Mouse (Mus musculus) cerebellum, adult 11 months (tissue): ENCODE data around the gene Shd.
A peak's percentile ranks its signal among the peaks of the same experiment; 100 is the strongest.
"Not testable (repeated sequence)": the region's sequence is repeated elsewhere in the genome, so short reads cannot be mapped to it uniquely, and the experiment has no call there.

Experiments
- DNase-seq: peaks from one replicate; pipeline ENCODE4 v3.0.0; 2022

Shd gene

DNA sequence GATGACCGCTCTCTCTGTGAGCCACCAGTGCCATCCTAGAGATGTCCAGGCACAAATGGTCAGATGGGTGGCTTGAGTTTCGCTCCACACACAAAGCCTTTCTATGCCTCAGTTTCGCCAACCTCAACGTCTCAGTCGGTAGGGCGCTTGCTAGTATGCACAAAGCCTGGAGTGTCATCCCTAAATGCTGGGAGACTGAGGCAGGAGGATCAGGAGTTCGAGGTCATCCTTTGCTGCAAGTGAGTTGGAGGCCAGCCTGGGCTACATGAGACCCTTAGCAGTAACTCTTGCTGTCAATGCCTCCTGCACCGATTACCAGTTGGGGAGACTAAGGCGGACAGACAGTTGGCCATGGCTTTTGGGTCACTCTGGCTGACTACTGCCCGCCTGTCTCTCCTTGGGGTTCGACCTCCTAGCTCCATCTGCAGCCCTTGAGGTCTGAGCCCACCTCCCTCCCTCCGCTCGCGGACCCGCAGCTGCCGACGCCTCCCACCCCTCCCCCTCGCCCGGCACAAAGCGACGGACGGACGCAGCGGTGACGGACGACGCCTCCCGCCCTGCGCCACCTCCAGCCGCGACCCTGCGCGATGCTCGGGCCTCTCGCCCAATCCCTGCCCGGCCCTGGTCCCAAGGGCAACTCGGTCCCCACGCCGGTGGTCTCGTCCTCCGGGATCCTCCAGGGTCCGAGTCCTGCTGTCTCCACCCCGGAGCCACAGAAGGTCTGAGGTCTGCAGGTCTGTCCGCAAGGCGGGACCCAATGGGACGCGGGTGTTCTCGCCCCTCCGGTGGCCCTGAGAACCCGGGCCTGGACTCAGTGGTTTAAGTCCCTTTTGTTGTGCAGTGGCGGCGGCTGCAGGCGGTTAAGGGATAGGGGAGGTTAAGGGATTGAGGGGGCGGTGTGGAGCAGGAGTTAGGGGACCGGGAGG is at the start of gene Shd:
Gene Shd (plus strand): TSS at position 502 of the 926 bp plus-strand sequence.
- DNase-seq = peak; percentile 62

DNA sequence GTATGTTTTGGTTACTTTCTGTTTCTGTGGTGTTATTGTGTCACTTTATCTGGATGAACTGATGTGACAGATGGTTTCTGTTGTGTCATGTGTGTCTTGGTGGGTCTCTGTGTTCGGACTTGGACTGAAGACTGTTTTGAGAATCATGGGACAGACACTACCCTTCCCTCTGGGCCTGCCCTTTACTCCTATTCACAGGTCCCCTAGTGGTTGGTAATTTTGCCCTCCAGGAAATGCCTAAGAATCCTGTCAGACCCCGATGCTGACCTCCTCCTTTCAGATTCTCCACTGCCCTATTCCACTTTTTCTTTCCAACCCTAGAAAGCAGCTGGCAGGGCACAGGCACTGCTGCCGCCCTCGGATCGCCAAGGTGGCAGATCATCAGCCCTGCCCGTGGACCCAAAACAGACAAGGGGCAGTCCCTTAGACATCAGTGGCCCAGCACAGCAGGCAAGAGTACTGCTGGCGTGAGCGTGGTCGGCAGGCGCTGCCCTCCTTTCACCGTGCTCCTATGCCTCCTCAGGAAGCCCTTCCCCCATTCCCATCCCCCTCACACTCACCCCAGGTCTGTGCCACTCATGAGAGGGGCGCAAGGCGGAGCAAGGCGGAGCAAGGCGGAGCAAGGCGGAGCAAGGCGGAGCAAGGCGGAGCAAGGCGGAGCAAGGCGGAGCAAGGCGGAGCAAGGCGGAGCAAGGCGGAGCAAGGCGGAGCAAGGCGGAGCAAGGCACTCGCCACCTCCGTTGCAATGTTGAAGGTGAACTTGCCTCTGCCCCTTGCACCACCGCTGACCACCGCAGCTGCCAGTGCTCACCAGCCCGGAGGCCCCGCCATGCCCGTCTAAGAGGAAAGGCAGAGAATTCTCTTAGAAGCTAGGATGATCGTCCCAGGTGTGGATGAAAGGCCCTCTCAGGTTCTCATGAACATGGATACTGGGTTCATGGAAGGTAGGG is 38.4 kb upstream of the Shd start:
- DNase-seq = peak; percentile 66

DNA sequence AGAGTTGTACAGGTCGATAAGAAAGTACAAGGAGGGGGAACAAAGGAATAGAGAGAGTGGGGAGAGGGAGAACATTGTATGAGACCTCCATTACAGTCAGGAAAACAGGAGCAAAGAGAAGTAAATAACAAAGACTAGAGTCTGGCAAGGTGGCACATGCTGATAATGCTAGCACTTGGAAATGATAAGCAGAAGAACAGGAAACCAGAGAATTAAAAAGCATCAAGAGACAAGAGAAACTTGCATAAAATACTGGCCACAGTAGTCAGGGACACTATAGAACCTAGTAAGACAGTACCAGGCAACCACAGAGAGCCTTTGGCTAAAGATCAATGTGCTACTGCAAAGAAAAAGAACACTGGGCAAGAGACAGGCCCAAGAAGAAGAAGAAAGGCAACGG is 37.6 kb upstream of the Shd start:
- DNase-seq = no peak

DNA sequence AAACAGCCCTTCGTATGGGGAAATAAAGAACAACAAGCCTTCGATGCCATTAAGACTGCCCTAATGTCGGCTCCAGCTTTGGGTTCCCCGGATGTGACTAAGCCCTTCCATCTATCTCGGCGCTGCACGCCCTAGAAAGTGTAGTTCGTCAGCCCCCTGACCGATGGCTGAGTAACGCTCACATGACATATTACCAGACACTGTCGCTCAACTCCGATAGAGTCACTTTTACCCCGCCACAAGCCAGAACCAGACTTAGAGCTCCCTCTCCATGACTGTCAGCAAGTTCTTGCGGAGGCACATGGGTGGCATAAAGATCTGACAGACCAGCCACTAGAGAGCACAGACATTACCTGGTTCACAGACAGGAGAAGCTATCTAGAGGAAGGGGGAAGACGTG is 37.1 kb upstream of the Shd start:
- no peak for DNase-seq

DNA sequence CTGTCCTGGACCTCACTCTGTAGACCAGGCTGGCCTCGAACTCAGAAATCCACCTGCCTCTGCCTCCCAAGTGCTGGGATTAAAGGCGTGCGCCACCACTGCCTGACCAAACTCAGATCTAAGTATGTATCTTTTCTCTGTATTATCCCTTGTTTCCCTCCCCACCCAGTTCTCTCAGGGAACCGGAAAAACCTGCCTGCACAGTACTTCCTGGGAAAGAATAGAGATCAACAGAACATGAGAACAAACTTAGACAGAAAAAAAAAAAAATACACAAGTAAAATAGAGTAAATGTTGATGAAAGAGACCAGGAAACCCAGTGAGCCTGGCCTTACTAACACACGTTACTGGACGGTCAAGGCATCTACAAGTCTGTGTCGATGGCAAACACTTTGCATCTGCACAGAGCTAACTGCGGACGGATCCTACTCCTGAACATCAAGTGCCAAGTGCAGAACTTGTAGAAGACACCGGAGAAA is 25.8 kb upstream of the Shd start:
- not testable (repeated sequence) for DNase-seq

DNA sequence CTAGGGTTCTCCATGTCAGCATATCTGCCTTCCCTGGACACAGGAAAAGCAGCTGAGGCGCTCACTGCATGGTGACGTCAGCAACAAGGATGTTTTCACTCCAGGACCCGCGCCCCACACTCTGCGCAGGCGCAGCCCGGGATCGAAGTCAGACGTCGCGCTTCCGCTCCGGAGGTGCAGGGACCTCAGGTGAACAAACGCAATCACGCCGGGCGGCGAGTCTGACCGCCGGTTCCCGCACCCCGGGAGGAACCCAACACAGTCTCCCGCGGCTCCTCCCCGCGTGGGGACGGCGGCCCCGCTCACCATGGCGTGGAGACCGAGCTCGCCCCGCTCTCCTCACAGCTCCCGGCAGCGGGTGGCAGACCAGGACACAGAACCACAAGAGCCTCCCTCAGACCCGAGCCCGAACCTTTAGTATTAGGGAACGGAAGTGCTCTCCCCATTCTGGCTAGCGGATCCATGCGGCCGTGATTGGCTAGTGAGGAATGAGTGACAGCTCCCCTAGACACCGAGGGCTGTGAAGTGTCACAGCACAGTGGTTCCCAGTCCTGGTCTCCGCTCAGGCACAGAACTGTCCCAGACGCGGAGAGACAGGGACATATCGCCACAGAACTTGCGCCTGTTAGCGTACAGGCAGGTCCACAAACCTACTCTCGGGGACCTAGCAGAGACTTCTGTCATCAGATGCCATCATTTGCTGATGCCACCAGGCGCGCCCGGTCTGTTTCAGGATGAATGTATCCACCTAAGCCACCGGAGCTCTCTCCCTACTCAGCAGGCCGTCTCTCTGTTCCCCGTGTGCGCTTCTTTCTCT is 25.2 kb upstream of the Shd start:
- DNase-seq = peak; percentile 94

DNA sequence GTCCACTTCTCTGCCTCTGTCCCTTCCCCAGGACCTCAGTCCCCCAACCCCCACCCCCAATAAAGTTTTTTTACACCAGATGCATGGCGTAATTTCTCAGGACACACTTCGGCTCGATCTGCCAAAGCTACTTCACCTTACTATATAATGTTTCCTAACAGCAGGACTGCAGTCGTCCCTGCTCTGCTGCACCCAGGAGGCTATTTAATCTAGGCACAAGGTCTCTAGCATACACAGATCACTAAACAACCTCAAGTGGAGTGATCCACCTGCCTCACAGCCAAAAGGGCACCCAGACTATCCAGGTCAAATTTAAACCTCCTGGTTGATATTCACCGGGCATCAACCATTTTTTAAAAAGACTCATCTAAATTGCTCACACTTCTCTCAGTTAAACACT is 24.6 kb upstream of the Shd start:
- no peak for DNase-seq

DNA sequence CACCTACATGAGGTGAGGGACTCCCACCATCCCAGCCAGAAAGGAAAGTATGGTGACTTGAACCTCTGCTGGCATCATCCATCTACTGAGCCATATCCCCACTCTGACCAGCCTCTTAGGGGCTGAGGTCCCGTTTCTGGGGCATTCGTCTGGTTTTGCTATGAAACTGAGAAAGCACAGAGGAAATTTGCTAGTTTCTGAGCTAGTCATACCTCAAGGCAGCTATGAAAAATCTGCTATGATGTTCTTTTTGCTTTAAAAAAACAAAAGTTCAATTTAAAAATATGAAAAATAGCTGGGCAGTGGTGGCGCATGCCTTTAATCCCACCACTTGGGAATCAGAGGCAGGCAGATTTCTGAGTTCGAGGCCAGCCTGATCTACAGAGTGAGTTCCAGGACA is 21.6 kb upstream of the Shd start:
- no peak for DNase-seq

DNA sequence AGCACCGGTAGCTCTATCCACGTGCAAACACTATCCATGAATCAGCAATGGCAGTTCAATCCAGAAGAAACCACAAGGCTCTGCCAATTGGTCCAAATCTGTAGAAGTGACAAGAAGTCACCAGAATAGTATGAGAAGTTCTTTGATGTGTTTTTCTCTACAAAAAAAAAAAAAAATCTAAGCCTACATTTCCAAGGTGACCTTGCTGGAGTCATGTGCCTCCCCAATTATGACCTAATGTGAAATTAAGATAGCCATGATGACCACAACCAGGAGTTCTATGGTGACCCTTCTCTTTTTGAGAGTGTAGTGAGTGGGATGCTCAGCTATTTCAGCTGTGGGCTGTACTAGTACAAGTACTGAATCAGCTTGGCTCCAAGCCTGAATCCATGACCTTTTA is 20.9 kb upstream of the Shd start, which contains the start of gene Zfp119b:
Gene Zfp119b (minus strand): TSS at position 101 of the 400 bp plus-strand sequence.
- DNase-seq = no peak

DNA sequence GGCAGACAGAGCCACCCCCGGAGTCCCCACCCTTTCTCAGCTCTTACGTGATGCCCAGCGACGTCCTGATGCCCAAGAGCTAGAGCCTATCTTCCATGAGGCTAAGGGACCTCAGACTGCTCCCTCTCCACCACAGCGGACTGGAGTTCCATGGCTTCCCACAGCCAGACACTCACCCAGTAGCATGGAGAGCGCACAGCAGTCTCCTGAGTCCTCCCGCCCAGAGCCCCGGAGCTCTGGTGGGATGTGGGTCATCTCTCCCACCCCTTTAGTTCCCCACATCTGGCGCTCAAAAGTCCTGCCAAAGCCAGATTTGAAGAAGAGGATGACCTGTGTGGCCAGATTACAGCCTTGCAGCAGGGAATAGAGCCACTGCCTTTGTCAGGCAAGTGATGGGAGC is 19.7 kb upstream of the Shd start:
- DNase-seq = no peak

DNA sequence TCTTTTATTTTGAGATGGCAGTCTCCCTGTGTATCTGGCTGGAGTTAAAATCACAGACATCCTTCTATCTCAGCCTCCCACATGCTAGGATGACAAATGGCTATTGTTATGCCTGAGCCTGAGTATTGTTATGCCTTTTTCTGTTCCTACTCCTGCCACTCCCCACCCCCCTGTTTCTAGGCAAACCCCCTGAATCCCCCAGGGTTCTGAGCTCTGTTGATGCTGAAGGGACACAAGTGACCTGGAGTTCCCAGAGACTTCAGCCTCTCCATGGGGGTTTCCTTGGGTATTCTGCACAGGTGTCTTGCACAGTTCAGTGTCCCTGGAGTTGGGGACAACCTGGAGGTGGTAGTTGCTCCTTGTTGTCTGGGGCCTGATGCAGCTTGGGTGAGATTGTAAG is 18.2 kb upstream of the Shd start:
- peak; percentile 1 for DNase-seq

DNA sequence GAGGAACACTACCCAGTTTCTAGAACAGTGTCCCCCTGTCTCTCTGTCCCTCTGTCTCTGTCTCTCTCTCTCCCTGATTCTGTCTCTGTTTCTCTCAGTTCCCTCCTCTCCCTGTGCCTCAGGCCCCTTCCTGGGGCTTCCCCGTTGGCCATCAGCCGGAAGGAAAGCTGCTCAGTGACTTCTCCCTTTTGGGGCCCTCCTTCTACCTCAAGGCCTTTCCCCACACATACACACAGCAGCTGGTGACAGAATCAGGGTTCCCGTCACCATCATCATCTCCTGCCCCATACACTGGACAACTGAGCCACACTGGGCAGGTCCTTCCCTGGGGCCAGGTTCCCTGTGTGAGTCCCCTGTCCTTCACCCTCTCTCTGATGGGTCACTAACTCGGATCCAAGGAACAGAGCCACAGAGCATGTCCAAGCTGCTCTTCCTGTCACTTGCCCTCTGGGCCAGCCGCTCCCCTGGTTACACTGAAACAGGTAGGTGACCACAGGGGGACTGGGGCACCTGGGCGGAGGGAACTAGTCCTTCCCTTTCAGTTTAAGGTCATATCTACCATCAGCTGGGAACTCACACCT is 17.7 kb upstream of the Shd start, which contains the start of gene Ebi3:
Gene Ebi3 (plus strand): TSS at position 194 of the 581 bp plus-strand sequence.
- peak; percentile 5 for DNase-seq

DNA sequence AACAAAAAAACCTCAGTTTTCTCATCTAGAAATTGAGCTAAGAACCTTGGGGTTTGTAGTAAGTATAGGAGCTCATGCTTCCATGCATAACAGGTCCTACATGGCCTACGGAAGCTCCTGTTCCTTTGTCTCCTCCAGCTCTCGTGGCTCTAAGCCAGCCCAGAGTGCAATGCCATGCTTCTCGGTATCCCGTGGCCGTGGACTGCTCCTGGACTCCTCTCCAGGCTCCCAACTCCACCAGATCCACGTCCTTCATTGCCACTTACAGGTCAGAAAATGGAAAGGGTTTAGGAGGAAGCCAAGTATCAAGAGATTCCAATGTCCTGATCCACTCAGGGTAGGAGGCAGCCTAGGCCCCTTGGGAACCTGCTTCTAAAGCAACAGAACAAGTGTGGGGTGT is 16.5 kb upstream of the Shd start:
- DNase-seq = peak; percentile 5

DNA sequence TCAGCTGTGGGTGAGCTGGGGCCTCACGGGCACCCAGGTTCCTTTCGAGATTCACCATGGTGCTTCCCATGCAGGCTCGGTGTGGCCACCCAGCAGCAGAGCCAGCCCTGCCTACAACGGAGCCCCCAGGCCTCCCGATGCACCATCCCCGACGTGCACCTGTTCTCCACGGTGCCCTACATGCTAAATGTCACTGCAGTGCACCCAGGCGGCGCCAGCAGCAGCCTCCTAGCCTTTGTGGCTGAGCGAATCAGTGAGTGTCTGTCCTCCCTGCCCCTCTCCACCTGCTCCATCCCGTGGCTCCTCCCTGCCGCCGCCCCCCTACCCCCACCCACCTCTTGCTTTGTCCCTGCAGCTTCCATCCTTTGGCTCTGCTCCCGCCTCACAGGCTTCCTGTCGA is 16.0 kb upstream of the Shd start:
- DNase-seq = peak; percentile 13

DNA sequence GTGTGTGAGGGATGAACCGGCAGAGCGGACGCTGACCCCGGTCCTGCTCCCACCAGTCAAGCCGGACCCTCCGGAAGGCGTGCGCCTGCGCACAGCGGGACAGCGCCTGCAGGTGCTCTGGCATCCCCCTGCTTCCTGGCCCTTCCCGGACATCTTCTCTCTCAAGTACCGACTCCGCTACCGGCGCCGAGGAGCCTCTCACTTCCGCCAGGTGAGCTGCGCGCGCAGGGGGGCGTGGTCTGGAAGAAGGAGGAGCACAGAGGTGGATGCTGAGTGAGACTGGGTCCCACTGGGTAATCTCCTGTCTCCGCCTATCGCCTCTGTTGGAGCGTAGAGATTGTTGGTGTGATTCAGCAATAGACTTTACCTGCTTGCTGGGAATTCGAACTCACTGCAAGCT is 14.1 kb upstream of the Shd start:
- DNase-seq = peak; percentile 84

DNA sequence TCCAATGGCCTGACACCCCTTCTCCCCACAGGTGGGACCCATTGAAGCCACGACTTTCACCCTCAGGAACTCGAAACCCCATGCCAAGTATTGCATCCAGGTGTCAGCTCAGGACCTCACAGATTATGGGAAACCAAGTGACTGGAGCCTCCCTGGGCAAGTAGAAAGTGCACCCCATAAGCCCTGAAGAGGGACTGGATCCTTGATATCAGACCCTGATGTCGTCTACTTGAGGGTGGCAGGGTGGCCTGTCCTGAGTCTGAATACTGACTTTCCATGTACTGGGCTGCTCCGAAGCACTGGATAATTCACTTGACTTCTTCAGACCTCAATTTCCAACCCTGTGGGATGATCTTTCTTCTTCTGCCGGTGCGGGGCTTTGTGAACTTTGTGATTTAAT is 13.7 kb upstream of the Shd start:
- DNase-seq = no peak

DNA sequence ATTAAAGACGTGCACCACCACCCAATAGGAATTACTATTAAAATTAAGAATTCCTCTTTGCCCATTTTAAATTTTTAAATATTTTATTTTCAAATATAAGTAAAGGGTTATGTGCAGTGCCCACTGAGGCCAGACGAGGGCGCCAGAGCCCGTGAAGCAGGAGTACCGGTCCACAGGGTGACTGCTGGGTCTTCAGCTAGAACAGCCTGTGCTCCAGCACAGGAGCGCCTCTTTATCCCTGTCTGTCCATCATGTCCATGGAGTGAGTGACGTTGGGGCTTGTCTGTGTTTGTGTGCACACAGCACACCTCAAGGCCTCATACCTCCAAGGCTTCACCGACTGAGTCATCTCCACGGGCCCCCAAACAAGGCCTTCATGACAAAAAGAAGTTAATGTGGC is 13.1 kb upstream of the Shd start:
- DNase-seq = peak; percentile 73

DNA sequence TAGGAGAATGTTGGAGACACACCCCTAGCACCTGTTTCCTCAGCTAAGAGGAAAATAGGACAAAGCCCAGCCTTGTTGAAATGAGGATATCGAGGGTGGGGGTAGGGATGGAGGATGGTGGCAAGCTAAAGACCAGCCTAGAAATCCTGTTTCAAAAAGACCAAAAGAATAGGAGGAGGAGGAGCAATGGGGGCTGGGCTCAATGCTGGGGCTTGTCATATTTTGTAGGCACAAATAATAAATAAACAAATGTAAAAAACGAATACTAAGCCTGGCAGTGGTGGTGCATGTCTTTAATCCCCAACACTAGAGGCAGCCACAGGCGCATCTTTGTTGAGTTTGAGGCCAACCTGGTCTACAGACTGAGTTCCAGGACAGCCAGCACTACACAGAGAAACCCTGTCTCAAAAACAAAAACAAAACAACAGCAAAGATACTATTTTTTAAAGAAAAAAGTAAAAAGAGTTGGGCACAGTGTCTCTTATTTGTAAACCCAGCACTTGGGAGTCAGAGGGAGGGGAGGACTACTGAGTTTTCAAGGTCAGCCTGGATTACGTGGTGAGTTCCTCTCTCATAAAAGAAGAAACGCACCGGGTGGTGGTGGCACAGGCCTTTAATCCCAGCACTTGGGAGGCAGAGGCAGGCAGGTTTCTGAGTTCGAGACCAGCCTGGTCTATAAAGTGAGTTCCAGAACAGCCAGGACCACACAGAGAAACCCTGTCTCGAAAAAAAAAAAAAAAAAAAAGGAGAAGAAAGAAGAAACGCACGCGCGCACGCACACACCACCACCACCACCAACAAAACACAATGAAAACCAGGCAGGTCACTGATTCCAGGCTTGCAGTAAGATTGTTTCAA is 12.3 kb upstream of the Shd start:
- DNase-seq = peak; percentile 34

DNA sequence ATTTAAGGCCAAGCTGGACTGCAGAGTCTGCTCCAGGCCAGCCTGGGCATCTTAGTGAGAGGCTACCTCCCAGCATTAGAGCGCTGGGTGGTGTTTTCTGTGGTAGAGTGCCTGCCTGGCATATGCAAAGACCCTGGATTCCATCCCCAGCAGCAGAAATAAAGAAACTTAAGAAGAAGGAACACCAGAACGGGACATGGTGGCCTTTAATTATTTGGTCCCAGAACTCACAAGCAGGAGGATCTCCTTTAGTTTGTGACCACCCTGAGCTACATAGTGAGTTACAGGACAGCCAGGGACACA is 11.7 kb upstream of the Shd start:
- DNase-seq = peak; percentile 31

DNA sequence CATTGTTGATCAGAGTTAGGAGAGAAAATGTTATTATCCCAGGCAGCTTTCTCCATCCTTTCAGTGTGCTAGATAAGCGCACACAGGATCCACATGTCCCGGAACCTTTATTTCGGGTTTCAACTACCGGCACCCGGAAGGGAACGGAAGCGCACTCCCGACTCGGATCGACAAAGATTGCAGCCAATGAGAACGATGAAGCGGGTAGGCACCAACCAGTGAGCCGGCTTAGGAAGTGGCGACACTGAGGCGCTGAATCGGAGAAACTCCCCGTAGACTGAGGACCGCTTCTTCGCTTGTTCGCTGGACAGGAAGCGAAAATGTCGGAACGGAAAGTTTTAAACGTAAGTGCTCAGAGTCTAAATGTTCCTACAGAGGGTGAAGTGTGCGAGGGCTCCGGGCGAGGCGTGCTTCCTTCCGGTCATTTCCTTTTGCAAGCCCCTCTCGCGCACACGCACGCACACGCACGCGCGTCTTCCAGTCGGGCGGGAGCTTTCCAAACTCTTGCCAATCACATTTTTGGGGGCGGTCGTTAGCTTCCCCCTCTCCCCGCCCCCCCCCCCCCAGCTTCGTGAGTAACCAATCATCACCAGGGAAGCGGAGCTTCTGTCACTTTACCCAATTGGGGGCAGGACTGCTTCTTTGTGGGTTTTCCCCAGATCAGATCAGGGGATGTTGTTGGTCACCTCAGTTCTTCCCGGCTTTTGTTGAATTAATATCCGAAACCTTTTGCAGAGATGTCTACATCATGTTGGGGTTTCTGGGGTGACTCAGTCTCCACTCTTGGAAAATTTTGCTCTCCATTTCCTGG is 11.1 kb upstream of the Shd start, which contains the start of gene Yju2:
Gene Yju2 (plus strand): TSS at position 182 of the 811 bp plus-strand sequence.
- DNase-seq = peak; percentile 91
